Mouse (Mus musculus): Measurements from ENCODE around the gene Snrpa1.
"Not testable (repeated sequence)": the region's sequence is repeated elsewhere in the genome, so short reads cannot be mapped to it uniquely, and the experiment has no call there.

The Snrpa1 gene

DNA sequence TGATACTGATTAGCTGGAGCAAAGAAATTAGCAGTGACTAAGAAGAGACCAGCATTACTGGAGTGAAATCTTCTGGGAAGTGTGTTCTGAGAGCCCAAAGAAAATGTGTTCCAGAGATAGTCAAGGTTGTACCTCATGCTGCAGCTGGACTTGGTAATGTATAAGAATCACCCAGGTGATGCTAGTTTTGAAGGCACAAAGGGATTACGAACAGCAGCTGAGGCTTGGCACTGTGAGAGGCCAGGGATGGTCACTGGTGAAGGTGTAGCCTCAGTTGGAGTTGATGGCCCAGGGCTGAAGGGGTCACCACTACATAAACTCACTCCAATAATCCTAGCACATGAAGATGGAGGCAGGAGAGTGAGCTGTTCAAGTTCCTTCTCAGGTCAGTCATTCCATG is at the start of gene Snrpa1:
Gene Snrpa1 (plus strand): TSS at position 301 of the 400 bp plus-strand sequence.
- DNase-seq: no peak

DNA sequence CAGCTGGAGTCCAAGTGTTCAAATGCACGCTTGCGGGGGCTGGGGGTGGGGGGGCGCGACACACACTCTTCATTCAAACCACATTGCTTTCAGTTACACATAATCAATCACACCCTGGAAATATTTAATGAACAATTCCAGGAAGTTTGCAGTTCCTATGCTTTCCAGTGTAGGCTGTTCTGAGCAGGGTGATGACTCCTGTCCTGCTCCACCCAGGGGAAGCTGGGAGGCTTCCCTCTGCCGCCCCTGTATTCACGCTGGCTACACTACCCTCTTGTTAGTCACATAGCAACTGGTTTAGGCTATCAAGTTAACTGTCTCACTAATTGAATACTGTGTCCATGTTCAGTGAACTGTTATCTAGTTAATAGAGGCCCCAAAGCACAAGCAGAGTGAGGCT is 48.3 kb upstream of the Snrpa1 start:
- no peak for DNase-seq

DNA sequence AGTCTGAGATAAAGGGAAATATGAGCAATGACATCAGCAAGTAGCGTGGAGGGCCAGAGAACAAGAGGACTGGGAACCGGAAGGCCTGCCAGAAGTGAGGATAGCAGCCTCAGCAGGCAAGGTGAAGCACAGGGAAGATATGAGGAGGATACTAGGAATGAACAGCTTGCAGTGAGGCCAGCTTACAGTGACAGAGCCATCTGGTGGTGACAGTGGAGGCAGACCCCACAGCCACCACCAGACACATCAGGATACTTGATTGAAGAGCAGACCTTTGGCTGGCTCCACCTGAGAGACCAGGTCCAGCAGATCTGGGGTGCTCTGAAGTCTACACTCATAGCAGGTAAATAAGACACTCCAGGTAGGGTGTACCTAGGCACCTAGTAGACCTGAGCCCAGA is 31.1 kb upstream of the Snrpa1 start:
- peak; percentile 65 for DNase-seq

- no peak for DNase-seq
These were observed 29.9 kb upstream of the Snrpa1 start for GRCm38 (mm10) chr7:66028766-66029512.

DNA sequence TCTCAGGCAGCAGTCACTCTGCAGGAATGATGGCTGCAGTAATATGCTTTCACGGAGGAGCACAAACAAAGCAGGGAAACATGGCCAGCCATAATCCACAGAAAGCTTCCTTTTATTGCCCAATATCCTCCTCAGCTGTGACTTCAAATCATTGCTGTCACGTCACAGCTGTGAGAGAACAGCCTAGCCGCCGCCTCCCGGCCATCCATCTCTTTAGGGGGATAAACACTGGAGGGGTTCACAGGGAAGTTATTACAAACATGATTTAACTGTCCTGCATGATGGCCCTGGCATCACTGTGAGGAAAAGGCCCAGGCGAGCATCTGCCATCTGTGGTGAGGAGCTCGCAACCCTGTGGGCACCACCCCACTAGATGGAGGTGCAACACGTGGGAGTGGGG is 22.0 kb upstream of the Snrpa1 start:
- no peak for DNase-seq

GRCm38 (mm10) chr7:66038261-66038660 is 20.5 kb upstream of the Snrpa1 start:
- DNase-seq: peak; percentile 57

DNA sequence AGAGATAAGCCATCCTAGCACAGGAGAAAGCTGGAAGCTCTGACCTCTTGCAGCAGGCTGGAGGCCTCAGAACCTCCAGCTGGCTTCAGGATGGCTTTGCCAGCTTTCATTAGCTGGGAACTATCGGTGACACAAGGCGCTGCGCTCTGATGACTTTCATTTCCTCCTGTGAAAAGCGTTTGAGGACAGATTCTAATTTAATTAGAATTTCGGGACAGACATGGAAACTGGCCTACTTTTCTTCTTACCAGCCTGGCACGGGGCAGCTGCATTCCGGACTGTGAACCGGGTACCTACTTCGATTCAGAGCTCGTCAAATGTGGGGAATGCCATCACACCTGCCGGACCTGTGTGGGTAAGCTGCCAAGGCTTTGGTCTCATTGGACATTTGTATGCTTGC is 20.1 kb upstream of the Snrpa1 start:
- peak; percentile 79 for DNase-seq

GRCm38 (mm10) chr7:66040026-66040814 is 18.6 kb upstream of the Snrpa1 start:
- DNase-seq: peak; percentile 51

GRCm38 (mm10) chr7:66043552-66044459 is 15.0 kb upstream of the Snrpa1 start, which contains the start of gene Gm45213:
TSS of gene Gm45213 (plus strand) at chr7:66043602.
- peak; percentile 88 for DNase-seq

- no peak for DNase-seq
These were observed 14.2 kb upstream of the Snrpa1 start for GRCm38 (mm10) chr7:66044617-66045016.

GRCm38 (mm10) chr7:66046921-66047918 is 11.6 kb upstream of the Snrpa1 start:
- DNase-seq: no peak

DNA sequence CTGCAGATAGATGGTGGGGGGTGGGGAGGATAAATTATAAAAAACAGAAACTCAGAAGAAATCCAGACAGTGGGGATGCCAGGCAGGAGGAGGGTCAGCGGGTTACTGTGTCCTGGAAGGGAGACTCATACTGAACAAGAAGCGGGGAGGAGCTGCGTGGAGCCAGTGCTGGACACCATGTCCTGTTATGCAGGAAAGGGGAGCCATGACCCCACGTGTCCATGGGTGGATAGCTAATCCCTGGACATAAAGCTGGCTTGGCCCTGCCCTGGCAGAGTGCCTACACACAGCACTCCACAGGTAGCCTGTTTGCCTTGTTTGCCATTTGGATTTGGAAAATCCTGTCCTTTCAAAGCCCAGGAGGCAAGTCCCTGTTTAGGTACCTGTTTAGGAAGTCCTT is 10.8 kb upstream of the Snrpa1 start:
- DNase-seq: no peak

DNA sequence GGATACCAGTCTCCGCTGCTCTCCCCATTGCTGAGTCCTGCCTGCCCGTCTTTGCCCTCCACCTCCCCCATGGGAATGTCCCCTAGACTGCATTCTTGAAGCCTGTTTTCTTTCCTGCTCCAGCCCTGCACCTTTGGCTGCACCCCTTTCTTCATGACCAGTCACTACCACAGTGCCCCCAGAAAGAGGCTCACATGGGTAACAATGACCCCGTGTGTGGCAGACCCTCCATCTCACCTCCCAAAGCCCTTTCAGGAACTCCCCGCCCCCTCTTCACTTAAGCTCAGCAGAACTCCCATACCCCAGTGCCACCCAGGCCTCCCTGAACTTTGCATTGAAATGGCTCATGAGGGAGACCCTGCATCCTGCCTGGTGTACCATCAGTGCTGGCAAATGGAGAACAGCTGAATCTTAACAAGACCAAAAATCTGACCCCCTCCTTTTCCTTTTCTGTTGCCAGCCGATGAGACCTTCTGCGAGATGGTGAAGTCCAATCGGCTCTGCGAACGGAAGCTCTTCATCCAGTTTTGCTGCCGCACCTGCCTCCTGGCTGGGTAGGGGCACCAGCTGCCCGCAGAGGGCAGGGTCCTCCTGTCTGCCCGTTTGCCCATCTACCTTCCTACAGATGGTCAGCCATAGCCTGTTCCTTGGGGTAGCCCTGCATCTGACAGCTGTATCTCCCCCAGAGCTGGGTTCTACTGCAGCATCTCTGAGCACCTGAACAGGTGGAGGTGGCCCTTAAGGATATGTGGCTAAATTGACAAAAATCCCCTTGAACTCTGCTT is 10.2 kb upstream of the Snrpa1 start:
- DNase-seq: no peak

GRCm38 (mm10) chr7:66053946-66054483 is 4.8 kb upstream of the Snrpa1 start:
- DNase-seq: no peak

DNA sequence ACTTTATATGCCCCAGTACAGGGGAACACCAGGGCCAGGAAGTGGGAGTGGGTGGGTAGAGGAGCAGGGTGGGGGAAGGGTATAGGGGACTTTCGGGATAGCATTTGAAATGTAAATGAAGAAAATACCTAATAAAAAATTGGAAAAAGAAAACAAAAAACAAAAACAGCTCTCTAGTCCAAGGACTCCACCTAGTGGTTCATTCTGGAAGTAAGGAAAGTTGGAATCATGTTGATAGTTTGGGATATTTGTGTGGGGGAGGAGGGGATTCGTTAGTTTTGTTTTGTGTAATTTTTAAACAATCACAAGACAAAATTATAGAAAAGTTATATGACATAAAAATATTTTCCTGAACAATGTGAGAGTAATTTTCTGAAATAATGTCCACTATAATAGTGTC is 3.4 kb upstream of the Snrpa1 start:
- not testable (repeated sequence) for DNase-seq

- DNase-seq: peak; percentile 79
These were observed 1.5 kb downstream of the Snrpa1 start for GRCm38 (mm10) chr7:66060066-66060956.

DNA sequence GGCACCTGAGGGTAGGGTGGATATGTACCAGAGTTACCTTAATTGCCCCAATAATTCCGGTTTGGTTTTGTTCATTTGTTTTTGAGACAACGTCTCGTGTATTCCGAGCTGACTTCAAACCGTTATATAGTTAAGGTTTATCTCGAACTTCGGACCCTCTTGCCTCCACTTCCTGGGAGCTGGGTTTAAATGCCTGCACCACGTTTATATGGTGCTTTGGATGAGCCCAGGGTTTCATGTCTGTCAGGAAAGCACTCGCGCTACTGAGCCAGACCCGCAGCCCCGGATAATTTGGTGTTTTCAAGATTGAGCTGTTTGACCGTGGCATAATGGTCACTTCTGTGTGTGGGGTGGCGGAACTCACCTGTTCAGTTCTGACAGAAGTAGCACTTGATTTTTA is 2.3 kb downstream of the Snrpa1 start:
- no peak for DNase-seq

- DNase-seq: no peak
These were observed 17.6 kb downstream of the Snrpa1 start for GRCm38 (mm10) chr7:66076411-66076810.
